Mouse (Mus musculus): ENCODE results near the gene Fermt2. TPM values are rescaled to one million over a fixed set of nuclear protein-coding genes. Genes with fewer than 3 reads are reported as not detected.
"Not testable (repeated sequence)": the region's sequence is repeated elsewhere in the genome, so short reads cannot be mapped to it uniquely, and the experiment has no call there.

Gene Fermt2
- polyA plus RNA-seq, 1 experiment from 2014 or later, result 27.0 TPM

- no peak for DNase-seq (ENCODE audit: low spot score)
Observed at GRCm38 (mm10) chr14:45510787-45511186, 19.1 kb downstream of the Fermt2 start.

- no peak for DNase-seq (ENCODE audit: low spot score)
Observed at GRCm38 (mm10) chr14:45507923-45508322, 22.0 kb downstream of the Fermt2 start.

- no peak for DNase-seq (ENCODE audit: low spot score)
Observed at GRCm38 (mm10) chr14:45507447-45507846, 22.5 kb downstream of the Fermt2 start.

GRCm38 (mm10) chr14:45507032-45507431, 22.9 kb downstream of the Fermt2 start:
- no peak for DNase-seq (ENCODE audit: low spot score)

- DNase-seq (ENCODE audit: low spot score), result no peak
Observed at GRCm38 (mm10) chr14:45506165-45506564, 23.8 kb downstream of the Fermt2 start.

GRCm38 (mm10) chr14:45504422-45505113, 25.4 kb downstream of the Fermt2 start:
- no peak for DNase-seq (ENCODE audit: low spot score)

GRCm38 (mm10) chr14:45503934-45504333, 26.0 kb downstream of the Fermt2 start:
- no peak for DNase-seq (ENCODE audit: low spot score)

GRCm38 (mm10) chr14:45500052-45500451, 29.9 kb downstream of the Fermt2 start:
- no peak for DNase-seq (ENCODE audit: low spot score)

- no peak for DNase-seq (ENCODE audit: low spot score)
Observed at GRCm38 (mm10) chr14:45497116-45497515, 32.8 kb downstream of the Fermt2 start.

GRCm38 (mm10) chr14:45495810-45496209, 34.1 kb downstream of the Fermt2 start:
- not testable (repeated sequence) for DNase-seq (ENCODE audit: low spot score)

- DNase-seq (ENCODE audit: low spot score), result no peak
Observed at GRCm38 (mm10) chr14:45493891-45494290, 36.0 kb downstream of the Fermt2 start.

GRCm38 (mm10) chr14:45492668-45493067, 37.2 kb downstream of the Fermt2 start:
- DNase-seq (ENCODE audit: low spot score), result no peak

GRCm38 (mm10) chr14:45492038-45492437, 37.9 kb downstream of the Fermt2 start:
- DNase-seq (ENCODE audit: low spot score), result no peak

GRCm38 (mm10) chr14:45487201-45487600, 42.7 kb downstream of the Fermt2 start:
- DNase-seq (ENCODE audit: low spot score), result not testable (repeated sequence)

GRCm38 (mm10) chr14:45483361-45483760, 46.6 kb downstream of the Fermt2 start:
- not testable (repeated sequence) for DNase-seq (ENCODE audit: low spot score)

- no peak for DNase-seq (ENCODE audit: low spot score)
Observed at GRCm38 (mm10) chr14:45478977-45479806, 50.7 kb downstream of the Fermt2 start.

GRCm38 (mm10) chr14:45478515-45478914, 51.4 kb downstream of the Fermt2 start:
- no peak for DNase-seq (ENCODE audit: low spot score)

GRCm38 (mm10) chr14:45477651-45478050, 52.3 kb downstream of the Fermt2 start:
- no peak for DNase-seq (ENCODE audit: low spot score)

- DNase-seq (ENCODE audit: low spot score), result no peak
Observed at GRCm38 (mm10) chr14:45476990-45477389, 52.9 kb downstream of the Fermt2 start.

- no peak for DNase-seq (ENCODE audit: low spot score)
Observed at GRCm38 (mm10) chr14:45472536-45472935, 57.4 kb downstream of the Fermt2 start.

GRCm38 (mm10) chr14:45469446-45469845, 60.5 kb downstream of the Fermt2 start:
- DNase-seq (ENCODE audit: low spot score), result no peak

- DNase-seq (ENCODE audit: low spot score), result not testable (repeated sequence)
Observed at GRCm38 (mm10) chr14:45466371-45466770, 63.5 kb downstream of the Fermt2 start.

All from thymus, postnatal 0 days (tissue).